Mouse (Mus musculus) adrenal gland, adult (tissue): ENCODE data around the gene Ehmt2.
A peak's percentile ranks its signal among the peaks of the same experiment; 100 is the strongest.
"Not testable (repeated sequence)": the region's sequence is repeated elsewhere in the genome, so short reads cannot be mapped to it uniquely, and the experiment has no call there.

Source experiments
- DNase-seq, 2 experiments: peaks; one replicate each; pipeline ENCODE4 v3.0.0; 2022 to 2023; ENCODE audit warnings: low spot score in 1 of 2; ENCODE audit not compliant: inconsistent age in 2 of 2

Gene Ehmt2

DNA sequence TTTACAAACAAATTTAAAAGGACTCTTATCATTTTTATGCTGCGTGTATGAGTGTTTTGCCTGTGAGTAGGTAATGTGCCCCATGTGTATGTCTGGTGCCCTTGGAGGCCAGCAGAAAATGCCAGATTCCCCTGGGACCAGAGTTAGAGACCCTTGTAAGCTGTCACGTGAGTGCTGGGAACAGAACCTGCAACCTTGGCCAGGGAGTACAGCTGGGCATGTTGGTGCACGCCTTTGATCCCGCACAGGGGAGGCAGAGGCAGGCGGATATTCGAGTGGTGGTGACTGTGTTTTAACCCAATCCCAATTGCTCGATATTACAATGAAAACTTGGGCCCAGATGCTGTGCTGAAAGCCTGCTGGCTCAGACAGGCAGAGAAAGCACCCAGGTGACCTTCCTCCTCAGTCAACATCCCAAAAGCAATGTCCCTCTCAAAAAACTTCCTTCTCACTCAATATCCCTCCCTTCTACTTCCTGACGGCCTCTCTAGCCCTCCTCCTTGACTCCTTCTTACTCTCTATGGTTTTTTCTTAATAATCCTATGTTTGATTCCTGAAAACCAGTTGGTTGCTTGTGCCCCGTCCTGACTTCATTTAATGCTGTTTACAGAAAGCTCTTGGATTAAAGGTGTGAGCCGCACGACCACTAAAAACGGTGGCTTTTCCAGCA is 8.1 kb upstream of the Ehmt2 start:
- DNase-seq, result no peak

DNA sequence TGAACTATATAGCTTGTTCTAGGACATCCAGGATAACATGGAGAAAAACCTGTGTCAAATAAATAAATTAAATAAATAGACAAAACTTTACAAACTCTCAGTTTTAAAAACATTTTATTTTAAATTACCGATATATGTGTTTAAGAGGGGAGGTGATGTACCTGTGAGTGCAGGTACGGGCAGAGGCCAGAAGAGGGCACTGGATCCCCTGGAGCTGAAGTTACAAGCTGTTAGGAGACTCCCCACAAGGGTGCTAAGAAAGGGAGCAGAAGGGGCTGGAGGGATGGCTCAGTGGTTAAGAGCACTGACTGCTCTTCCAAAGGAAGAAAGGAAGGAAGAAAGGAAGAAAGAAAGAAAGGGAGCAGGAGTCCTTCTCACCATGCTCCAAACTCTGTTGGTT is 6.9 kb upstream of the Ehmt2 start:
- DNase-seq, result peak in 1 of 2 experiments; percentile 26

DNA sequence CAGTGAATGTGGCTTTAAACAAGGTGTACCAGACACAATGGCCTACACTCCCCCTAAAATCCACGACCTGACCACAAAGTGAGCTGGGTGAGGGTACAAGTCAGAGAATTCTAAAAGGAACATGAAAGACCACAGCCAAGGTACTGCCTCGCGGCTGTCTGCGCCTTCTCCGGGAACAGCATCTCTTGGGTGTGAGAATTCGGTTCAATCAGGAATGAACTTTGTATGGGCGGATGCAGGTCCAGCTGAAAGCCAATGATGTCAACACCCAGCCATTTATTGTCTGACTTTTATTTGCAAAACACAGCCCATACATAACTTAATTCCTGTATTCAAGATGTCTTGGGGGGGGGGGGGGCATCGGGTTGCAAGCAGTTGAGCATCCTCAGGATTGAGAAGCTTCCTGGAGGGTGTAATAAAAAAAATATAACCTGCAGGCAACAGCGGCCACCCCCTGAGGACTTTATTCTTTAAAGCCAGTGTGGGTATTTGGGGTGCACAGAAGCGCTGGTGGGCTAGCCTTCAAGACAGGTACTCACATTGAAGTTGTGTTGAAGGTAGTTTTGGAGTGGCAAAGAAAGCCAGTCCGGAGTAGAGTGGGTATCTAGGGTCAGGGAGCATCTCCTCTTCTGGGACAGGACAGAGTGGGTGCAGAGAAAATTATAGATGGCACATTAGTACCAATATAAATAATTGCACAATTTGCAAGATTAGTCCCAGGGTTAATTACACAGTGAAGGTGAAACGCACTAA is 5.0 kb upstream of the Ehmt2 start:
- DNase-seq, result no peak

DNA sequence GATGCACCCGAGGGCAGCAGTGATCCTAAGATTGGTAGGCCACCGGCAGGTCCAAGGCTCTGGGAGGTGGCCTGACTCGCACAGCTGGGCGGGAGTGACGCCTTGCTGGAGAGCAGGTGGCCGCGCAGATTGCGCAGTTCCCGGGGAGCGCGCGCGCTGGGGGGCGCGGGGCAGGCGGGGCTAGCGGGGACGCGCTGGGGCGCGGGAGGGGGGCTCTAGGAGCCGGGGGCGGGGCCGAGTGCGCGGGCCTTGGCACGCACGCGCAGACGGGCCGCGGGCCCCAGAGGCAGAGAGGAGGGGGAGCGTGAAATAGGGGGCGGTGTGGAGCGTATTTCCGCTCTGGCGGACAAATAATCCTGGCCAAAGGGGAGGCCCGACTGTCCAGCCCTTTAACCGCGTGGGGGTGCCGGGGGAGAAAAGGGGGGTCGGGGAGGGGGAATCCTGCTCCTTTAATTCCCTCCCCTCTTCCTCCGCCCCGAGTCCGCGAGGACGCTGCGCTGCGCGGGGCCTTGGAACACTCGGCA is 4.1 kb upstream of the Ehmt2 start:
- DNase-seq, result peak; percentile 96 to 98

DNA sequence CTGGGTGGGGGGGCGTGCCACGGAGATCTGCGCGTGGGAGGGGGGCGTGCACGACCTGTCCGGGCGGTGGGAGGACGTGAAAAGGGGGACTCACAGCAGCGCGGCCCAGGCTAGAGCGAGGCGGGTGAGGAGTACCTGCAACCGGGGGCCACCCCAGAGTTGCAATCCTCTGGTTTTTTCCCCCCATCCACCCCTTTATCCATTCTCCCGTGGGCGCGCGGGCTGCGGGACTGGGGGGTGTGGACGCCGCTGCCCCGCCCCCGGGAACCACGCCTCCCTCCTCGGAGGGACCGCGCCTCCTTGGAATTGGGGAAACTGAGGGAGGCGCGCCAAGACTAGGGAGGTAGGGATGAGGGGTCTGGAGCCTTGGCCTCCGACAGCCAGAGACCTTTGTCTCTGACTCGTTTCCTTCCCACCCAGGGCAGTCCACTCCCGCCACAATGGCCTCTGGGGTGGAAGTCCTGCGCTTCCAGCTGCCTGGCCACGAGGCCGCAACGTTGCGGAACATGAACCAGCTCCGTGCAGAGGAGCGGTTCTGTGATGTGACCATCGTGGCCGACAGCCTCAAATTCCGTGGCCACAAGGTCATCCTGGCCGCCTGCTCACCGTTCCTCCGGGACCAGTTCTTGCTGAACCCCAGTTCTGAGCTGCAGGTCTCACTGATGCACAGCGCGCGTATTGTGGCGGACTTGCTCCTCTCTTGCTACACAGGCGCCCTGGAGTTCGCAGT is 3.3 kb upstream of the Ehmt2 start:
- DNase-seq, result peak; percentile 81 to 92

DNA sequence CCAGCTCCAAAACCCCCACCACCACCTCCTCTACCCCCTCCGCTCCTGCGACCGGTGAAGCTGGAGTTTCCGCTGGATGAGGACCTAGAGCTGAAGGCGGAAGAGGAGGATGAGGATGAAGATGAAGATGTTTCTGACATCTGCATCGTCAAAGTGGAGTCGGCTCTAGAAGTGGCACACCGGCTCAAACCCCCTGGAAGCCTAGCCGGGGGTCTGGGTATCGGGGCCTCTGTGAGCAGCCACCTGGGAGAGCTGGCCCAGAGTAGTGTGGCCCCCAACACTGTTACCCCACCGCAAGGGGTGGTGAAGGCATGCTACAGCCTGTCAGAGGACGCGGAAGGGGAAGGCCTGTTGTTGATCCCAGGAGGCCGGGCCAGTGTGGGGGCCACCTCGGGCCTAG is 2.5 kb upstream of the Ehmt2 start:
- DNase-seq, result peak; percentile 48 to 58

DNA sequence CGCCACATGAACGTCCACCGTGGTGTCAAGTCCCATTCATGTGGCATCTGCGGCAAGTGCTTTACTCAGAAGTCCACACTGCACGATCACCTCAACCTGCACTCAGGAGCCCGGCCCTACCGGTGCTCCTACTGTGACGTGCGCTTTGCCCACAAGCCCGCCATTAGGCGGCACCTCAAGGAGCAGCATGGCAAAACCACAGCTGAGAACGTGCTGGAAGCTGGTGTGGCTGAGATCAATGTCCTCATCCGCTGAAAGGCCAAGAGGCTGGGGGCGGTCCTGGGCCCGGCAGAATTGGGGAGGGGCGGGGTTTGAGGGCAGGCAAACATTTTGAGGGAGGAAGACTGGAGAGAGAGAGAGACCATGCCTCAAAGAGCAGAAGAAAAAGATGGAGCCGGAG is 1.9 kb upstream of the Ehmt2 start:
- DNase-seq, result peak; percentile 37 to 59

DNA sequence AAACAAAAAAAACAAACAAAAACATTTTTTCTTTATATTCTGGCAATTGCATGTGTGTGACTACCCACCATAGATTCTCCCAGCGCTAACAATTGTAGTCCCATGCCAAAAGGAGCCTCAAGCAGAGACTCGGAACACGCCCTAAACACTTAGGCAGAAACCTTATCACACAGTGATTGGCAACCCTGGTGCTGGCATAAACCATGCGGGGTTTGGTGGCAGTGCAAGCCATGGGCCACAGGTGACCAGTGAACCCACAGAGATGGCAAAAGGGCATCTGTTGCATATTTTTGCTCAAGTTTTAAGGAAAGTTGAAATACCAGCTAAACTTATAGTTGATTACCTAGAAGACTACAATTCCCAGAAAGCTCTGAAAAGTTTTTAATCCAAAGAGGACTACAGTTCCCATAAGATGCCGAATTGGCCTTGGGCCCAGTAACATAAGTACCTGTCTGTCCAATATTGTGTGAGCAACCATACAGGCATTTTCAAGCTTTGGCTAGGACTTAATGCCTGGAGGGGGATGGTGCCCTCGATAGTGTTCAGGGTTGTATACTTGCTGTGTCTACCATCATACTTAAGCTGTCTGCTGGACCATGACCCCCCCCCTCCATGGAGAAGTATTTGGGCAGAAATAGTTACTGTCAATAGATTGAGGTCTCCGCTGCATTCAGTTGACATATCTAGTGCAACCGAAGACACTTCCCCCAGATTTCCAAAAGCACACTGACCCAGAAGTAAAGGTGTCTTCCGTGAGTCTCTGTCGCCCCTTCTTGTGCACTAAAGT is 703 bp upstream of the Ehmt2 start:
- peak in 1 of 2 experiments; percentile 75 for DNase-seq

DNA sequence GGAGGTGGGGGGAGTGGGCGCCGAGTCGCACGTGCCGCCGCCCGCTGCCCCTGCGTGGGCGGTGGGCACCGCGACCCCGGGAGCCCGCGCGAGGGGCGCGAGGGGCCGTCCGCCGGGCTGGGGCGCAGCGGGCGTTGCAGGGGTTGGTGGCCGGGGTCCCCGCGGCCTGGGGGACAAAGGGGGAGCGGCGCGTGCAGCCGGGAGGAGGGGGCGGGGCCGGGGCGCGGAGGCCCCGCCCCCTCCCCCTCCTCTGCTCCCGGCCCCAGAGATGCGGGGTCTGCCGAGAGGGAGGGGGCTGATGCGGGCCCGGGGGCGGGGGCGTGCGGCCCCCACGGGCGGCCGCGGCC is 410 bp downstream of the Ehmt2 start:
- DNase-seq, result no peak

DNA sequence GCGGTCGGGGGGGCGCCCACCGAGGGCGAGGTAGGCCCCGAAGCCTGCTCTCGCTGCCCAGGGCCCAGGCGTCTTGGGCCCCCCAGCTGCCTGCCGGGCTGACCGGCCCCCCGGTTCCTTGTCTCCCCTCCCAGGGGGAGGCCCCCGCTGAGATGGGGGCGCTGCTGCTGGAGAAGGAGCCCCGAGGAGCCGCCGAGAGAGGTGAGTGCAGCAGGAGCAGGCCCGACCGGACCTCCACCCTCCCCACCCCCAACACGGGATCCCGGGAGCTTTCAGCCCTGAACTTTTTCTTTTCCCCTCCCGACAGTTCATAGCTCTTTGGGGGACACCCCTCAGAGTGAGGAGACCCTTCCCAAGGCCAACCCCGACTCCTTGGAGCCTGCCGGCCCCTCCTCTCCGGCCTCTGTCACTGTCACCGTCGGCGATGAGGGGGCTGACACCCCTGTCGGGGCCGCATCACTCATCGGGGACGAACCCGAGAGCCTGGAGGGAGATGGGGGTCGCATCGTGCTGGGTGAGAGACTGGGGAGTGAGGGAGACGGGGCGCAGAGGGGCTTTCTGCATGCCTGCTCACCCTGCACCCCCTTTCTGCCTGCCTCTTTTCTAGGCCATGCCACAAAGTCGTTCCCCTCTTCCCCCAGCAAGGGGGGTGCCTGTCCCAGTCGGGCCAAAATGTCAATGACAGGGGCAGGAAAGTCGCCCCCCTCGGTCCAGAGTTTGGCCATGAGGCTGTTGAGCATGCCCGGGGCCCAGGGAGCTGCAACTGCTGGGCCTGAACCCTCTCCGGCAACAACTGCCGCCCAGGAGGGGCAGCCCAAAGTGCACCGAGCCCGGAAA is 1.0 kb downstream of the Ehmt2 start:
- peak; percentile 73 to 90 for DNase-seq

DNA sequence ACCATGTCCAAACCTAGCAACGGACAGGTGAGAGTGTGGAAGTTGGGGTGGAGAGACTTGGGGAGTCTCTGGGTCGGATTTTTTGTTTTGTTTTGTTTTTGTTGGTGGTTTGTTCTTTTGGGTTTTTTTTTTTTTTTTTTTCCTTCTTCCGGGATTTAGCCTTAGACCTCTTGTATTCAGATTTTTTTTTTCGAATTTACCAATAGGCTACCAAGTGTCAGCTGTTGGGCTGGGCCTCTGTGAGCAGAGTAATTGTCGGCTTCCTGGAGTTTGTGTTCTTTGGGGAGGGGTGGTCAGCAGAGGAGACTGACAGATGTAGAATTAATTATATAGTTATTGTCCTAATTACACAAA is 1.6 kb downstream of the Ehmt2 start:
- no peak for DNase-seq

DNA sequence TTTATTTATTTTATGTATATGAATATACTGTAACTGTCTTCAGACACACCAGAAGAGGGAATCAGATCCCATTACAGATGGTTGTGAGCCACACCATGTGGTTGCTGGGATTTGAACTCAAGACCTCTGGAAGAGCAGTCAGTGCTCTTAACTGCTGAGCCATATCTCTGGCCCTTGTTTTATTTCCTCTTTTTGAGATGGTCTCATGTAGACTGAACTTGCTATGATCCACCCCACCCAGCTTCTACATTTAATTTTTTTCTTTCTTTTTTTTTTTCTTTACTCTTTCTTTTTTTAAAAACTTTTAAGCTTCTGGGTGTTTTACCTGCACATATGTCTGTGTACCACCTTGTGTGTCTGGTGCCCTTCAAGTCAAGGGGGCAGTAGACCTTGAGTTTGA is 2.6 kb downstream of the Ehmt2 start:
- peak in 1 of 2 experiments; percentile 23 for DNase-seq

DNA sequence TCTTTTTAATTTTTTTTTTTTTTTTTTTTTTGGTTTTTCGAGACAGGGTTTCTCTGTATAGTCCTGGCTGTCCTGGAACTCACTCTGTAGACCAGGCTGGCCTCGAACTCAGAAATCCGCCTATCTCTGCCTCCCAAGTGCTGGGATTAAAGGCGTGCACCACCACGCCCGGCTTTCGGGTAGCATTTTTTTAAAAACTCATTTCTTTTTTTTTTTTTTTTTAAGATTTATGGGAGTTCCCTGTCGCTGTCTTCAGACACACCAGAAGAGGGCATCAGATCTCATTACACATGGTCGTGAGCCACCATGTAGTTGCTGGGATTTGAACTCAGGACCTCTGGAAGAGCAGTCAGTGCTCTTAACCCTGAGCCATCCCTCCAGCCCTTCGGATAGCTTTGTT is 3.7 kb downstream of the Ehmt2 start:
- DNase-seq, result not testable (repeated sequence)

DNA sequence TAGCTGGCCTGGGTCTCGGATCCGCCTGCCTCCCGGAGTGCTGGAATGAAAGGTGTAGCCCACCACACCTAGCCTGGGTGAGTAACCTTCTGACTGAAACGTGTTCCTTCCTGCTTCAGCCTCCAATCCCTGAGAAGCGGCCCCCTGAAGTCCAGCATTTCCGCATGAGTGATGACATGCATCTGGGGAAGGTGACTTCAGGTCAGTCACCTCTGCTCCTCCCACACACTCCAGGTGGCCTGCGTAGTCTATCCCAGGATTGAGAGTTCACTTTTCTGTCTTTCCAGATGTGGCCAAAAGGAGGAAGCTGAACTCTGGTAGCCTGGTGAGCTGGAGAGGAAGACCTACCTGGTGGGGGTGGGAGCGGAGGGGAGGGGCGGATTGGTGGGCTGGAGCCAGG is 4.6 kb downstream of the Ehmt2 start:
- no peak for DNase-seq

DNA sequence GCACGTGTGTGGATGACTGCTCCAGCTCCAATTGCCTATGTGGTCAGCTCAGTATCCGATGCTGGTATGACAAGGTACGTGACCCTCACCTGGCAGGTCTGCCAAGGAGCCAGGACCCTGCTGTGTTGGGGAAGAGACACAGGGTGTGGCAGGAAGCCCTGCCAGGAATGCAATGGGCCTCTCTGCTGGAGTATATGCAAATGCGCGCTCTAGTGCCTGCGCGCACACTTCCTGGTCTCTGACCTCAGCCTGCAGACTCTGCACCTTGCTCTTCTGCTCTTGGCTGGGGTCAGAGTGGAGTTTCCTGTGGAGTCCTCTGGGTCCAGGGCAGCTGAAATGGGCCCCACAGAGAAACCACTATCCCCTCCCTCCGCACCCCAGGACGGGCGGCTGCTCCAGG is 12.7 kb downstream of the Ehmt2 start:
- no peak for DNase-seq

DNA sequence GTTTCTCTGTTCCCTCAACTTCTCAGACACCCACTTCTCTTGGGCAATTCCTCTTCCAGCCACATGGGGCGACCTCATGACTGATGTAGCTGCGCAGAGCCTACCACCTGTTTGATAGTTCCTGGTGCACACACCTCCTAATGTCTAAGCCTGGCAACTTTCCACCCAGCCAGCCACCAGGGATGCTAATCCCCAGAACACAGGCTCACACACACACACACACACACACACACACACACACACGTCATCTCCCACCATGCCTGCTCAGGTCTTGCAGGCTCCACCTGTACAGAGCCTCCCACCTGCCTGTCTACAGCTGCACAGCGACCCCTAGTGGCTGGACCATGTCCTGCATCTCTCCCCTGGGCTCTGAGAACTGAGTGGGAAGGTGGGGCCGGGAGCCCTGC is 13.7 kb downstream of the Ehmt2 start:
- peak; percentile 76 to 91 for DNase-seq

DNA sequence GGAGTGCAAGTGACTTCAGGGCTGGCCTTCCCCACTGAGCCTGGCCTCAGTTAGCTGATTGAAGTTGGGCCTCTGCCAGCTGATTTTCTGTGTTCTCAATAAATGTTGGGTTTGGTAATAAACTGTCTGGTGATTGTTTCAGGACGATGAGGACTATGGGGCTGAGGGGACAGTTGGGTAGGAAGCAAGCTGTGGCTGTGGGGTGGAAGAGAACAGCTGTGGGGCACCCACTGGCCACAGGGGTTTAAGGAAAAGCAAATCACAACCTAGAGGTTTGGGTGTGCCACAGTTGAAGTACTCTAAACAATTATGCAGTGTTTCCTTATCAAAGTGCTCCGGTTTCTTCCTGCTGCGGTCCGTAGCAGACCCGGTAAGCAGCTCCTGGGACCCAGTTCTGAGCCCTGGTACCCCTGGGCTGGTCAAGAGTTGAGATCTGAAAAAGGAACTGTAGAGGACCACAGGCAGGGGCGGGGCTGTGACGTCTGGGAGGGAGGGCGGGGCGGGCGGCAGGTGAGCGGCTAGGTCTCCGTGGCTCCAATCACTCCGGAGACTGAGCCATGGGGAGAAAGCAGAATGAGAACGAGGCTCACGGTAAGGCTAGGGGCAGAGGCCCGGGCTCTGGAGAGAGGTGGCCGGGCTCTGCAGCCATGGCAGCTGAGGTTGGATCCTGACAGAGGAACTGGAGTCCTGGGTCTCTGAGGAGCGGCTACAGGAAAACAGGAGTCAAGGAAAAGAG is 15.8 kb downstream of the Ehmt2 start, which contains the start of gene Slc44a4:
Gene Slc44a4 (plus strand): TSS at position 537 of the 736 bp plus-strand sequence.
- peak in 1 of 2 experiments; percentile 28 for DNase-seq

DNA sequence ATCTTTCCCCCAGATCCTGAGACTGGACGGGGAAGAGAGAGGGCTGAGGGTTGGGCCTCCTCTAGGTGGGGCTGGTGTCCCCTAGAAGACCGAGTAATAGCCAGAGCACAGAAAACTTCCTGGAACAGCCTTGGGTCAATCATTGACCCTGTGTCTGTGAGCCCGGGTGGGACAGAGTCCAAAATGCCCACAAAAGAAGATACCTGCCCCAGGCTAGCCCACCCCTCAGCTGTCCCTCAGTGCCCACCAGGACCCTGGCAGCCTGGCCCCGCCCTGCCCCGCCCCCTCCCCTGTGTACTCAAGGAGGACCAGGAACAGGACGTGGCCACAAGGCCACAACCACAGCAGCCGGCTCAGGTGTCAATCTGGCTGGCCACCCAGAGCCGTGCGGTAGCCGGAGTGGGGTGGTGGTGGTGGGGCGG is 17.2 kb downstream of the Ehmt2 start:
- peak; percentile 40 to 70 for DNase-seq

DNA sequence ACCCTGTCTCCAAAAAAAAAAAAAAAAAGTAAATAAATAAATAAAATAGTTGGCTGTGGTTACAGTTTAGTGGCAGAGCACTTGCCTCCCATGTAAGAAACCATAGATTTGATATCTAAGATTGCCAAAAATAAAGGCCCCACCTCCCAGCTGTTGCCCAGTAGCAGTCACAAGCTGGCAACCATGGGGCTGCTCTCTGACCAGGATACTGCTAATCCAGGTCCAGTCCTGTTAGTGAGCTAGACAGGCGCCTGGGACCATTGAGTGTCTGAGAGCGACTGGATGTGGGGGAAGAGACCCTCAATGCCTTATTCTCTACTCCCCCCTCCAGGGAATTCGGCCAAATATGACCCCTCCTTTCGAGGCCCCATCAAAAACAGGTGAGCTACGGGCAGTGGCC is 18.0 kb downstream of the Ehmt2 start:
- DNase-seq, result no peak
